Mouse (Mus musculus): ENCODE data around the gene Zdhhc14. TPM values are rescaled to one million over a fixed set of nuclear protein-coding genes. Genes with fewer than 3 reads are reported as not detected.

The Zdhhc14 gene
- polyA plus RNA-seq (2015; fragmentation: Nextera tagmentation; extraction: Ambion mirVana): 10.1 and 12.1 TPM in 2 replicates

- Histone ChIP-seq H3K4me2 (peak within 1 kb of the TSS; percentile 96), H3K4me3 (peak within 1 kb of the TSS; percentile 56), H3K9me3 (no peaks in the 10 kb centered on the region), H3K36me3 (replicated peaks) (no peaks in the 10 kb centered on the region), H3K4me1 (peaks cover 32% of the 10 kb centered on the region), H3K27me3 (replicated peaks) (no peaks in the 10 kb centered on the region), H3K9ac (peak within 1 kb of the TSS; percentile 64), H3K27ac (peak within 1 kb of the TSS; percentile 98)
- peak; percentile 90 for ATAC-seq (replicated peaks)
- under 1% methylated on average over 69 of the region's 70 CpGs for WGBS
Measured at GRCm38 (mm10) chr17:5491801-5492745, at the start of gene Zdhhc14. Gene Zdhhc14 (plus strand): TSS chr17:5492557.

DNA sequence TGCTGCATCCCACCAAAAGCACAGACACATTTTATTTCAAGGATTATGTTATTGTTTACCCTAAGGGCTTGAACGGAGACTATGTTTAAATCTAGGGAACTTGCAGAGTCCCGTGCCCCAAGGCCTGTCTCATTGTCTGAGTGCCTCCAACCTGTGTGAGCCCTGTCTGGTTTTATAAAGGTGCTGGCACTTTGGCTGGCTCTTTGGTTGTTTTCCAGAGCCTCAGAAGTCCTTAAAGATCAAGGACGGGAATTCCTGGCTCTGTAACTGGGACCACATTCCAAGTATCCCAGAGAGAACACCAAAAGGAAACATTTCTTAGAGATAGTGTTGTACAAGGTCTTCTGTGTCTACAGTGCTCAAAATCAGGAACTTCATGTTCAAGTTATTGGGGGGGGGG, 49.1 kb upstream of the Zdhhc14 start:
- Histone ChIP-seq H3K27ac (no peak overlapping the region), H3K9ac (no peak overlapping the region), H3K4me2 (no peak overlapping the region), H3K27me3 (replicated peaks) (no peaks in the 10 kb centered on the region; the same call in 1 of the 2 replicates), H3K36me3 (replicated peaks) (no peaks in the 10 kb centered on the region), H3K4me3 (no peak overlapping the region), H3K4me1 (peaks cover 17% of the 10 kb centered on the region), H3K9me3 (no peaks in the 10 kb centered on the region)
- WGBS: 72% methylated on average over 3 of the region's 3 CpGs
- no peak for ATAC-seq (replicated peaks)

DNA sequence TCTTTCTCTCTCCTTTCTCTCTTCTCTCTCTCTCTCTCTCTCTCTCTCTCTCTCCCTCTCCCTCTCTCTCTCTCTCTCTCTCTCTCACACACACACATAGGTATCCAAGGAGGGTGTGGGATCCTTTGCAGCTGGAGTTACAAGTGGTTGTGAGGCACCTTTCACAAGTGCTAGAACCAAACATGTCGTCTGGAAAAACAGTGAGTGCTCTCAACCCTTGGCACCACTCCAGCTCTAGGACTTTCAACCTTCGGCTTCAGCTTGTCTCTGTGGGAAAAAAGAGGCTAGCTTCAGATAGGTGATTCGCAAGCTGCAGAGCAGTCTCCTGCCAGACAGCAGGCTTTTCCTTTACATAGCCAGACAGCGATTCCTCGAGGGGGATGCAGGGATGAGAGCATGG, 48.6 kb upstream of the Zdhhc14 start:
- WGBS: 64% methylated on average over 5 of the region's 5 CpGs

GRCm38 (mm10) chr17:5453657-5454056, 38.7 kb upstream of the Zdhhc14 start:
- Histone ChIP-seq H3K4me1 (no peaks in the 10 kb centered on the region), H3K27ac (no peak overlapping the region)
- no peak for ATAC-seq (replicated peaks)

More for the DNA sequence above, 48.6 kb upstream of the Zdhhc14 start:
- Histone ChIP-seq H3K36me3 (replicated peaks) (no peaks in the 10 kb centered on the region), H3K4me2 (no peak overlapping the region), H3K27ac (no peak overlapping the region), H3K4me3 (no peak overlapping the region), H3K4me1 (peaks cover 13% of the 10 kb centered on the region), H3K9me3 (no peaks in the 10 kb centered on the region), H3K27me3 (replicated peaks) (no peaks in the 10 kb centered on the region; the same call in 1 of the 2 replicates), H3K9ac (no peak overlapping the region)
- ATAC-seq (replicated peaks): no peak

DNA sequence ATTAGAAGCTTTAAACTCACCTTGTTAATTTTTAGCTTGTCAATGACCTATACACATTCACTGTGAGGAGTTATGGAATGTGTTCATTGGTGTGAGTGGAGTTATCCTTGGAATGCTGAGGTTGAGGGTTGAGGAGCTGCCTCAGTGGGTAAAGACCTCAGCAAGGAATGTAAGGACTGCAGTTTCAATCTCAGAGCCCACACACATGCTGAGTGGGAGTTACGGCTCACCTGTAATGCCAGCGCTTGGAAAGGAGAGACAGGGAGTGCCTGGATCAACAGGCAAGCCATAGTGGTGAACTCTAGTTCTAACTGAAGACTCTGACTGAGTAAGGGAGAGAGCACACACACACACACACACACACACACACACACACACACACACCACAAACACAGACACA, 28.4 kb upstream of the Zdhhc14 start:
- no peaks in the 10 kb centered on the region for H3K36me3 ChIP-seq (replicated peaks)
- ATAC-seq (replicated peaks): no peak
- H3K9me3 ChIP-seq: no peaks in the 10 kb centered on the region
- H3K4me3 ChIP-seq: no peak overlapping the region
- 94% methylated on average over 2 of the region's 2 CpGs for WGBS
- no peak overlapping the region for H3K27ac ChIP-seq
- no peaks in the 10 kb centered on the region for H3K27me3 ChIP-seq (replicated peaks)
- H3K9ac ChIP-seq: no peak overlapping the region
- no peak overlapping the region for H3K4me2 ChIP-seq
- no peaks in the 10 kb centered on the region for H3K4me1 ChIP-seq

More at GRCm38 (mm10) chr17:5453657-5454056, 38.7 kb upstream of the Zdhhc14 start:
- Histone ChIP-seq H3K9ac (no peak overlapping the region), H3K36me3 (replicated peaks) (no peaks in the 10 kb centered on the region), H3K4me2 (no peak overlapping the region), H3K4me3 (no peak overlapping the region), H3K9me3 (no peaks in the 10 kb centered on the region), H3K27me3 (replicated peaks) (no peaks in the 10 kb centered on the region)
- WGBS: 82% methylated on average over 4 of the region's 4 CpGs

DNA sequence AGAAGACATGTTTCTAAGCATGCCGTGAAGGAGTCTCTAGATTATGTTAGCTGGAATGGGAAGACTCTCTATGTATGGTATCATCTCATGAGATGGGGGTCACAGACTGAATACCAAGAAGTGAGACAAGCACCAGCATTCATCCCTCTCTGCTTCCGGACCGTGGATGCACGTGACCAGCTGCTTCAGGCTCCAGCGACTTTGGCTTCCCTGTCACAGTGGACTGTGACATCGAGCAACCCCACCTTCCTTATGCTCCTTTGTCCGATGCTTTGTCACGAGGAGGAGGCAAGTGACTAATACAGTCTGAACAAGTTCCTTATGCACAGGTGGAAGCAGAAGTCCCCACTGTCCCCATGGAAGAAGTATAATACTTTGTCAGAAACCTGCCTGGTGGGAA, 25.6 kb upstream of the Zdhhc14 start:
- H3K9ac ChIP-seq: no peak overlapping the region
- H3K27ac ChIP-seq: no peak overlapping the region
- 73% methylated on average over 8 of the region's 8 CpGs for WGBS
- no peak overlapping the region for H3K4me3 ChIP-seq
- no peaks in the 10 kb centered on the region for H3K9me3 ChIP-seq
- no peaks in the 10 kb centered on the region for H3K36me3 ChIP-seq (replicated peaks)
- H3K4me1 ChIP-seq: no peaks in the 10 kb centered on the region
- ATAC-seq (replicated peaks): no peak
- no peak overlapping the region for H3K4me2 ChIP-seq
- no peaks in the 10 kb centered on the region for H3K27me3 ChIP-seq (replicated peaks)

- no peak for ATAC-seq (replicated peaks)
- no peaks in the 10 kb centered on the region for H3K36me3 ChIP-seq (replicated peaks)
- H3K27ac ChIP-seq: no peak overlapping the region
- H3K4me3 ChIP-seq: no peak overlapping the region
- WGBS: 43% methylated on average over 4 of the region's 4 CpGs
- no peaks in the 10 kb centered on the region for H3K27me3 ChIP-seq (replicated peaks)
- no peaks in the 10 kb centered on the region for H3K9me3 ChIP-seq
- no peaks in the 10 kb centered on the region for H3K4me1 ChIP-seq
- H3K9ac ChIP-seq: no peak overlapping the region
- no peak overlapping the region for H3K4me2 ChIP-seq
Measured at GRCm38 (mm10) chr17:5467177-5467576, 25.2 kb upstream of the Zdhhc14 start.

DNA sequence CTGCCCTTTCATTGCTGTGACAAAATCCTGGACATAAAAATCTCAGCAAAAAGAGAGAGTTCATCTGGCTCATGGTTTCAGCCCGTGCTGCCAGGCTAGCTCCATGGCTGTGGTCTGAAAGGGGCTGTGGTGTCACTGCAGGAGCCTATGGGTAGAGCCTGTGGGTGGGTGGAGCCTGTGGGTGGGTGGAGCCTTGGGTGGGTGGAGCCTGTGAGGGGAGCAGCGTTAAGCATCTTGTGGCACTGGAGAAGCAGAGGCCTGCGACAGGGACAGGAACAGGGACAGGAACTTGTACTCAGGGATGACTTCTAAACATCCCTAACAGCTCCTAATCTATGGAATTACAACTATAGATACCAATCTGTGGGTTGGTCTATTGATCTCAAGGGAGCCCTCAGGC, 20.1 kb upstream of the Zdhhc14 start:
- no peak overlapping the region for H3K4me3 ChIP-seq
- WGBS: 45% methylated on average over 3 of the region's 3 CpGs
- no peak for ATAC-seq (replicated peaks)
- H3K36me3 ChIP-seq (replicated peaks): no peaks in the 10 kb centered on the region
- no peaks in the 10 kb centered on the region for H3K9me3 ChIP-seq
- H3K4me1 ChIP-seq: no peaks in the 10 kb centered on the region
- no peak overlapping the region for H3K9ac ChIP-seq
- H3K4me2 ChIP-seq: no peak overlapping the region
- H3K27ac ChIP-seq: no peak overlapping the region
- H3K27me3 ChIP-seq (replicated peaks): no peaks in the 10 kb centered on the region

GRCm38 (mm10) chr17:5475960-5476725, 16.2 kb upstream of the Zdhhc14 start:
- Histone ChIP-seq H3K27me3 (replicated peaks) (no peaks in the 10 kb centered on the region), H3K36me3 (replicated peaks) (no peaks in the 10 kb centered on the region), H3K4me1 (no peaks in the 10 kb centered on the region), H3K9ac (no peak overlapping the region), H3K9me3 (no peaks in the 10 kb centered on the region), H3K4me3 (no peak overlapping the region), H3K27ac (no peak overlapping the region), H3K4me2 (no peak overlapping the region)
- ATAC-seq (replicated peaks): no peak
- WGBS: 62% methylated on average over 14 of the region's 14 CpGs

GRCm38 (mm10) chr17:5483456-5483855, 8.9 kb upstream of the Zdhhc14 start:
- WGBS: 76% methylated on average over 4 of the region's 4 CpGs
- no peak overlapping the region for H3K4me3 ChIP-seq
- no peak overlapping the region for H3K27ac ChIP-seq
- no peak overlapping the region for H3K9ac ChIP-seq
- H3K36me3 ChIP-seq (replicated peaks): no peaks in the 10 kb centered on the region
- H3K4me2 ChIP-seq: no peak overlapping the region
- no peaks in the 10 kb centered on the region for H3K27me3 ChIP-seq (replicated peaks)
- H3K4me1 ChIP-seq: no peaks in the 10 kb centered on the region
- no peaks in the 10 kb centered on the region for H3K9me3 ChIP-seq
- no peak for ATAC-seq (replicated peaks)

GRCm38 (mm10) chr17:5484663-5485062, 7.7 kb upstream of the Zdhhc14 start:
- Histone ChIP-seq H3K9ac (no peak overlapping the region), H3K27me3 (replicated peaks) (no peaks in the 10 kb centered on the region), H3K27ac (no peak overlapping the region), H3K36me3 (replicated peaks) (no peaks in the 10 kb centered on the region), H3K4me3 (no peak overlapping the region), H3K4me2 (no peak overlapping the region), H3K4me1 (no peaks in the 10 kb centered on the region), H3K9me3 (no peaks in the 10 kb centered on the region)
- WGBS: 86% methylated on average over 1 of the region's 1 CpGs
- ATAC-seq (replicated peaks): no peak

- Histone ChIP-seq H3K9me3 (no peaks in the 10 kb centered on the region), H3K36me3 (replicated peaks) (no peaks in the 10 kb centered on the region), H3K9ac (no peak overlapping the region), H3K4me1 (peaks cover 8% of the 10 kb centered on the region), H3K4me3 (no peak overlapping the region), H3K27me3 (replicated peaks) (no peaks in the 10 kb centered on the region), H3K27ac (no peak overlapping the region), H3K4me2 (no peak overlapping the region)
- ATAC-seq (replicated peaks): no peak
- WGBS: 74% methylated on average over 9 of the region's 9 CpGs
Measured at GRCm38 (mm10) chr17:5488156-5488555, 4.2 kb upstream of the Zdhhc14 start.

All from midbrain, embryonic 15.5 days (tissue).